Comparison of ENCODE assay signal across 8 mouse cellular contexts in genomic region chr2:77171444-77172240, GRCm38 (mm10). TPM values are rescaled to one million over a fixed set of nuclear protein-coding genes. Genes with fewer than 3 reads are reported as not detected.
A peak's percentile ranks its signal among the peaks of the same experiment; 100 is the strongest.
DNase-seq lines count a peak whose midpoint lies in the region; ATAC-seq and TF ChIP-seq lines count a peak whose summit lies in the region.

No protein-coding gene starts in this region.

- peaks cover 11% of the 10 kb centered on the region for H3K27me3 ChIP-seq in embryonic facial prominence, embryonic 13.5 days
- H3K27me3 ChIP-seq in heart, embryonic 16.5 days (ENCODE audit: control insufficient read depth, insufficient read depth, low read length): no peaks in the 10 kb centered on the region
- no peaks in the 10 kb centered on the region for H3K27me3 ChIP-seq in liver, postnatal 0 days (ENCODE audit: insufficient read depth, low read length)

- WGBS in embryonic facial prominence, embryonic 13.5 days: 39% methylated on average over 23 of the region's 23 CpGs
- 14% methylated on average over 23 of the region's 23 CpGs for WGBS in heart, embryonic 16.5 days
- 45% methylated on average over 23 of the region's 23 CpGs for WGBS in liver, postnatal 0 days (ENCODE audit: insufficient replicate concordance)
- whole genome bisulfite sequencing in olfactory bulb, adult 2 months: 17% methylated on average over 23 of the region's 23 CpGs

- no peak for TF ChIP-seq POLR2A in brain, embryonic 14.5 days (IDR thresholded peaks at IDR 0.05; ENCODE audit: borderline replicate concordance, extremely low read depth, insufficient read depth, insufficient read length, poor library complexity, severe bottlenecking)
- no peak for TF ChIP-seq POLR2A in olfactory bulb, adult 2 months (IDR thresholded peaks at IDR 0.05; ENCODE audit: insufficient read depth, low read depth, low read length)

- no peaks in the 10 kb centered on the region for H3K36me3 ChIP-seq in embryonic facial prominence, embryonic 13.5 days
- peaks cover 5% of the 10 kb centered on the region; the same call in 1 of the 2 replicates for H3K36me3 ChIP-seq in heart, embryonic 16.5 days (ENCODE audit: control insufficient read depth, insufficient read depth)
- H3K36me3 ChIP-seq in liver, postnatal 0 days (replicated peaks; ENCODE audit: insufficient read depth, low read length): no peaks in the 10 kb centered on the region; the same call in 1 of the 2 replicates

- H3K4me3 ChIP-seq in embryonic facial prominence, embryonic 13.5 days: peak overlapping the region; percentile 3; the same call in 1 of the 2 replicates
- H3K4me3 ChIP-seq in heart, embryonic 16.5 days (ENCODE audit: low read length): peak overlapping the region; percentile 30
- H3K4me3 ChIP-seq in liver, postnatal 0 days (ENCODE audit: low read depth, low read length): peak overlapping the region; percentile 5; the same call in 1 of the 2 replicates
- H3K4me3 ChIP-seq in olfactory bulb, adult 2 months (ENCODE audit: insufficient read depth, low read depth, low read length): peak overlapping the region; percentile 14

- H3K27ac ChIP-seq in embryonic facial prominence, embryonic 13.5 days: no peak overlapping the region
- H3K27ac ChIP-seq in heart, embryonic 16.5 days (ENCODE audit: low read length): peak overlapping the region; percentile 98
- H3K27ac ChIP-seq in liver, postnatal 0 days (ENCODE audit: low read depth): peak overlapping the region; percentile 94
- H3K27ac ChIP-seq in olfactory bulb, adult 2 months (ENCODE audit: insufficient read depth, low read depth, low read length): peak overlapping the region; percentile 68

- peak; percentile 34; the same call in 1 of the 2 replicates for ATAC-seq in embryonic facial prominence, embryonic 13.5 days (ENCODE audit: insufficient number of reproducible peaks, insufficient read depth, low FRiP score, low TSS enrichment, low read depth)
- peak; percentile 26 for ATAC-seq in heart, embryonic 16.5 days (replicated peaks; ENCODE audit: extremely low read depth, insufficient read depth, low FRiP score)
- peak; percentile 50 for ATAC-seq in liver, postnatal 0 days
- no peak for ATAC-seq in megakaryocyte-erythroid progenitor cell, adult 5-6 weeks (replicated peaks; ENCODE audit: low FRiP score, low TSS enrichment, poor library complexity, severe bottlenecking)

- H3K9ac ChIP-seq in embryonic facial prominence, embryonic 13.5 days: no peak overlapping the region
- peak overlapping the region; percentile 67 for H3K9ac ChIP-seq in heart, embryonic 16.5 days (ENCODE audit: low read length)
- H3K9ac ChIP-seq in liver, postnatal 0 days (replicated peaks): peak overlapping the region; percentile 10; the same call in 1 of the 2 replicates

- peak; percentile 49 for DNase-seq in brain, embryonic 14.5 days (ENCODE audit: low read depth)
- peak; percentile 84 for DNase-seq in kidney, postnatal 14 days
- peak; percentile 25 for DNase-seq in liver, postnatal 0 days
- no peak for DNase-seq in spleen, postnatal 10 days (ENCODE audit: low spot score in 2 of 2)

- peak overlapping the region; percentile 45 for H3K4me2 ChIP-seq in embryonic facial prominence, embryonic 13.5 days
- H3K4me2 ChIP-seq in heart, embryonic 16.5 days (ENCODE audit: low read depth, low read length): peak overlapping the region; percentile 69
- H3K4me2 ChIP-seq in liver, postnatal 0 days (ENCODE audit: low read depth, low read length): peak overlapping the region; percentile 89

- no peak for TF ChIP-seq EP300 in liver, postnatal 0 days (IDR thresholded peaks at IDR 0.05; ENCODE audit: low read depth)

- no peaks in the 10 kb centered on the region for H3K9me3 ChIP-seq in embryonic facial prominence, embryonic 13.5 days
- no peaks in the 10 kb centered on the region for H3K9me3 ChIP-seq in heart, embryonic 16.5 days (replicated peaks; ENCODE audit: control insufficient read depth, low read length)
- H3K9me3 ChIP-seq in liver, postnatal 0 days (ENCODE audit: low read length): no peaks in the 10 kb centered on the region

- H3K4me1 ChIP-seq in embryonic facial prominence, embryonic 13.5 days: peaks cover 26% of the 10 kb centered on the region
- peaks cover 45% of the 10 kb centered on the region for H3K4me1 ChIP-seq in heart, embryonic 16.5 days (ENCODE audit: control insufficient read depth, insufficient read depth, low read length)
- peaks cover 10% of the 10 kb centered on the region for H3K4me1 ChIP-seq in liver, postnatal 0 days (ENCODE audit: insufficient read depth)
- peaks cover 27% of the 10 kb centered on the region for H3K4me1 ChIP-seq in olfactory bulb, adult 2 months (ENCODE audit: control insufficient read depth, insufficient read depth, low read length)

- TF ChIP-seq CTCF in brain, embryonic 14.5 days (IDR thresholded peaks at IDR 0.05; ENCODE audit: borderline replicate concordance, extremely low read depth, insufficient read depth, insufficient read length): no peak
- TF ChIP-seq CTCF in liver, postnatal 0 days (IDR thresholded peaks at IDR 0.05; ENCODE audit: low read depth): no peak
- TF ChIP-seq CTCF in olfactory bulb, adult 2 months (IDR thresholded peaks at IDR 0.05; ENCODE audit: insufficient read depth, low read depth, low read length): no peak

RNA-seq across cellular contexts. Expression of gene Ccdc141, which starts 1.2 kb away (rescaled TPM):
- 3.8 and 5.1 TPM in 2 replicates for polyA plus RNA-seq in brain, embryonic 14.5 days (2012; rRNA removed)
- 4.7 and 4.9 TPM in 2 replicates for polyA plus RNA-seq in embryonic facial prominence, embryonic 13.5 days (2015; fragmentation: Nextera tagmentation; extraction: Ambion mirVana)
- 139 and 153 TPM in 2 replicates for polyA plus RNA-seq in heart, embryonic 16.5 days (2015; fragmentation: Nextera tagmentation; extraction: Ambion mirVana)
- polyA plus RNA-seq in liver, postnatal 0 days (2015; fragmentation: Nextera tagmentation; extraction: Ambion mirVana): 2.2 and 3.0 TPM in 2 replicates
- polyA plus RNA-seq in olfactory bulb, adult 2 months (2012; ENCODE audit: insufficient read depth, insufficient read length, low replicate concordance, missing spikeins): not detected in 2 replicates
- 0.48 and 3.9 TPM in 2 replicates for total RNA-seq in megakaryocyte-erythroid progenitor cell, adult 5-6 weeks (2014; fragmentation: Nextera tagmentation)
- 0.47 and 0.88 TPM in 2 replicates for total RNA-seq in megakaryocyte-erythroid progenitor cell, adult 5-6 weeks (2017)

Comparison
In these comparisons a context has a peak if more than half of its experiments do, and no peak if none do; other contexts are left out.
1. DNase-seq: peak in brain, embryonic 14.5 days (single experiment), kidney, postnatal 14 days (single experiment) and liver, postnatal 0 days (single experiment); none in spleen, postnatal 10 days (0 of 2).
2. RNA of gene Ccdc141, which starts 1.2 kb away (polyA plus RNA-seq): 139 to 153 TPM in heart, embryonic 16.5 days; 3.8 to 5.1 TPM in brain, embryonic 14.5 days, 4.7 to 4.9 TPM in embryonic facial prominence, embryonic 13.5 days, 2.2 to 3.0 TPM in liver, postnatal 0 days and not detected in olfactory bulb, adult 2 months; every median in the first group is over 10 times any median in the second.
3. Peak in every context shown above with its lines, with median percentiles within 50 percentile points of each other: H3K4me2 ChIP-seq and H3K4me3 ChIP-seq.